Mouse (Mus musculus) heart, embryonic 11.5 days (tissue): ENCODE data around the gene Cyp17a1. TPM values are rescaled to one million over a fixed set of nuclear protein-coding genes. Genes with fewer than 3 reads are reported as not detected.

Experiments
- ATAC-seq: fragments of 200-750 bp; cut with Nextera tagmentation; replicated peaks from 2 replicates; pipeline ENCODE4 v1.8.0; 2017; ENCODE audit warnings: moderate library complexity; ENCODE audit not compliant: insufficient number of reproducible peaks, low FRiP score, low TSS enrichment
- H3K27ac ChIP-seq: fragments of 300-500 bp; sonication (generic); 2 replicates; pipeline ENCODE4 v1.5.1; 2014; ENCODE audit warnings: mild to moderate bottlenecking, low read depth, low read length
- H3K27me3 ChIP-seq: fragments of 300-500 bp; sonication (generic); 2 replicates; pipeline ENCODE4 v1.6.1; 2014; ENCODE audit warnings: mild to moderate bottlenecking, low read length, mixed read lengths; ENCODE audit not compliant: control insufficient read depth, insufficient read depth
- H3K36me3 ChIP-seq: fragments of 300-500 bp; sonication (generic); 2 replicates; pipeline ENCODE4 v1.6.1; 2014; ENCODE audit warnings: mild to moderate bottlenecking, low read length, moderate library complexity, mixed read lengths; ENCODE audit not compliant: control insufficient read depth, insufficient read depth
- H3K4me1 ChIP-seq: fragments of 300-500 bp; sonication (generic); 2 replicates; pipeline ENCODE4 v1.6.1; 2014; ENCODE audit warnings: low read length; ENCODE audit not compliant: control insufficient read depth, insufficient read depth
- H3K4me2 ChIP-seq: fragments of 300-500 bp; sonication (generic); 2 replicates; pipeline ENCODE4 v1.6.1; 2014; ENCODE audit warnings: mild to moderate bottlenecking, moderate library complexity
- H3K4me3 ChIP-seq: fragments of 300-500 bp; sonication (generic); 2 replicates; pipeline ENCODE4 v1.5.1; 2014; ENCODE audit warnings: low read depth, low read length
- H3K9ac ChIP-seq: fragments of 300-500 bp; sonication (generic); 2 replicates; pipeline ENCODE4 v1.6.1; 2014; ENCODE audit warnings: mild to moderate bottlenecking, low read depth, low read length, moderate library complexity
- H3K9me3 ChIP-seq: fragments of 300-500 bp; sonication (generic); replicated peaks from 2 replicates; pipeline ENCODE4 v1.6.1; 2016; ENCODE audit warnings: low read length; ENCODE audit not compliant: control insufficient read depth
- WGBS: fragments of 180-500 bp; shearing (Covaris S2); extraction: QIAGEN DNeasy Blood & Tissue Kit; methylation state at CpG from one replicate; pipeline ENCODE4 v1.1.7; 2014; ENCODE audit not compliant: insufficient replicate concordance; 5-methylcytosine and 5-hydroxymethylcytosine counted together
- polyA plus RNA-seq: library from polyadenylated mRNA; unstranded; fragments of >200 nt; fragmentation: Nextera tagmentation; extraction: Ambion mirVana; gene quantifications from 2 replicates; pipeline ENCODE4 v1.2.1, GENCODE M21; 2014

The Cyp17a1 gene
- polyA plus RNA-seq, 1 experiment from 2014 or later = 1.1 TPM

DNA sequence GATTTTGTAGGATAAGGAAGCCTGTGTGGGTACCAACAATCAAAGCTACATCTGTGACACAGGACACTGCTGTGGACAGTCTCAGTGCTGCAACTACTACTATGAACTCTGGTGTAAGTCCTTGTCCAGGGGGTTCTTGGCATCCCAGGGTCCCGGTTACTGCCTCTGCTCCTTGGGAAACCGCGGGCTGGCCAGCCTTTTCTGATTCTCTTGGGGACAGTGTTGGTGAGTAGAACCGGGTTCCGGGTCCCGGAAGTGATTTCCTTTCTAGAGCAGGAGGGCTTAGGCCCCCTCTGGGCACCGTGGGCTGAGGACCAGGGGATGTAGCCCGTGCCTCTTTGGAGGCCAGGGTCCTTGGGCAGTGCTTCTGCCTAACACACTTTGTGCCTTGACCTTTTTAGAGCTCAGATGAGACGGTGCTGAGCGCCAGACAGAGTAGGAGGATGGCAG lies 28.6 kb downstream of the Cyp17a1 start:
- WGBS = 51% methylated on average over 10 of the region's 10 CpGs
- no peak overlapping the region for H3K4me3 ChIP-seq
- peak overlapping the region; percentile 73 for H3K27ac ChIP-seq
- H3K4me1 ChIP-seq = peaks cover 77% of the 10 kb centered on the region
- no peaks in the 10 kb centered on the region for H3K9me3 ChIP-seq
- peak overlapping the region; percentile 25 for H3K4me2 ChIP-seq
- no peaks in the 10 kb centered on the region for H3K27me3 ChIP-seq
- peaks cover 2% of the 10 kb centered on the region; the same call in 1 of the 2 replicates for H3K36me3 ChIP-seq
- no peak for ATAC-seq
- H3K9ac ChIP-seq = peak overlapping the region; percentile 34; the same call in 1 of the 2 replicates

DNA sequence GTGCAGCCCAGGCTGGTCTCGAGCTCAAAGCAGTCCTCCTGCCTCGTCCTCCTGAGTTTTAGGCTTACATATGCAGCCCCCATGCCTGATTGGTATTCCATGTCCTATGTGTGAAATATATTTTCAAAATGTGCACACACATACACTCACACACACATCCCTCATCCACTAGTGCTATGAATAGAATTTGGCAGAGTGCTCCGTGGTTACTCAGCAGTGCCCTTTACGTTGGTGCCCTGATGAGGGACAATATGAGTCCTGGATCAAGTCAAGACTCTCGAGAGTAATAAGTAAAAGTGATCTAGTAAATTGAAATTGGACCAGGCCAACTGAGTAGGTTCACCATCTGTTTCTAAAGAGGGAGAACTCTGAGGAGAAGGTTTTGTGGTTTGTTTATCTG lies 29.7 kb downstream of the Cyp17a1 start:
- 61% methylated on average over 5 of the region's 5 CpGs for WGBS
- Histone ChIP-seq H3K9me3 (no peaks in the 10 kb centered on the region), H3K36me3 (no peaks in the 10 kb centered on the region; the same call in 1 of the 2 replicates), H3K9ac (no peak overlapping the region), H3K27me3 (no peaks in the 10 kb centered on the region), H3K27ac (peak overlapping the region; percentile 94; the same call in 1 of the 2 replicates), H3K4me1 (peaks cover 87% of the 10 kb centered on the region), H3K4me3 (no peak overlapping the region), H3K4me2 (no peak overlapping the region)
- ATAC-seq = no peak

DNA sequence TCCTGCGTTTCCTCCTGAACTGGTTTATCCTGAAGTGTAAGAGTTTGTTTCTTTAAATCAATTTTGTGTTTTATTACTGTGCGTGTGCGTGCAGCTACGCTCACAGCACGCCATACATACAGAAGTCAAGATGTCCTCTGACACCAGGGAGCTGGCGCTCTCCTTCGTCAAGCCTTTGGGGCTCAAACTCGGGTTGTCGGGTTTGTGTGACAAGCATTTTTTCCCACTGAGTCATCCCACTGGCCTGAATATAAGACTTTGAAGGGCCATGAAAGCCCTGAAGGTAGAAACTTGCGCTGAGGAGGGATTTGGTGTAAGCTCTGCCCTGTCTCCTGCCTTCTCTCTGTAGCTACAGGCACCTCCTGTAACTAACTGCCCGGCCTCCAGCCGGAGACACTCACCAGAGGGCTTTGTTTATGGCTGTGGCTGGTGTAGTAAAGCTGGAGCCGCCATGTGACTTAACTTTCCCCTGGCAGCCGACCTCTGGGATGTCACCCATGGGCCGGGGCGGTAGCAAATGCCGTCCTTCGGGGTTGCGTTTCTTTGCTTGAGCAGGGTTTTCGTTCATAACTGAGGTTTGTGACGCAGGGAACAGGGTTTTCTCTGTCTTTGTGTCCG lies 30.7 kb downstream of the Cyp17a1 start:
- no peak for ATAC-seq
- peaks cover 2% of the 10 kb centered on the region for H3K36me3 ChIP-seq
- peaks cover 89% of the 10 kb centered on the region for H3K4me1 ChIP-seq
- H3K4me2 ChIP-seq = peak overlapping the region; percentile 43
- H3K27ac ChIP-seq = peak overlapping the region; percentile 94
- H3K9ac ChIP-seq = peak overlapping the region; percentile 62
- no peaks in the 10 kb centered on the region for H3K27me3 ChIP-seq
- WGBS = 55% methylated on average over 22 of the region's 22 CpGs
- H3K9me3 ChIP-seq = no peaks in the 10 kb centered on the region
- H3K4me3 ChIP-seq = no peak overlapping the region

DNA sequence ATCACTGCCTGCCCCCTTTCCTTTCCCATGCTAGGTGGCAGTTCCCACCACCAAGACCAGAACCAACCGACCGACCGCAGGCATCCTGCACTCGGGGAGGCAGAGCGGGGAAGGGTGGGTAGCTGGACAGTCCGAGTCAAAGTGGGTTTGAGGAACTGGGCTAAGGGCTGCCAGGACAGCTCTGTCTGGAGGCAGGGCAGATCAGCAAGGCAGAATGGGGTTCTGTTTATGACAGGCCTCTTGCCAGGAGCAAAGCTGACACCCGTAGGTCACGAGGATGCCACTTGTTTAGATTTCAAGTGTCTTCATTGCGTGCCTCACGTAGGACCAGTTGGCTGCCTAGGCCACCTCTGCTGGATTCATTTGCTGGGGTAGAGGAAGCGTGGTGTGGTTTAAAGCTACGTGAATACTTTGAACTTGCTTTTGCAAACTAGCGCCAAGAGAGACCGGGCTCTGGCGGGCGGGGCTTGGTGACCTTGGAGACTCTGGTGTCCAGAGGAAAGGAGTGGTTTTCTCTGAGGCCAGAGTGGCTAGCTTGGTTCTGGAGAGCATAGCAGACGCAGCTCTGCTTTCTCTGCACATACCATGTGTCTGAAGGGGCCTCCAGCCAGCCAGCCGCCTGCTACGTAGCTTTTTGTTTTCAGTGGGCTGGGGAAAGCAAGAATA lies 31.4 kb downstream of the Cyp17a1 start:
- 42% methylated on average over 19 of the region's 19 CpGs for WGBS
- Histone ChIP-seq H3K4me2 (peak overlapping the region; percentile 43), H3K27me3 (no peaks in the 10 kb centered on the region), H3K4me3 (no peak overlapping the region), H3K9me3 (no peaks in the 10 kb centered on the region), H3K4me1 (peaks cover 87% of the 10 kb centered on the region), H3K9ac (peak overlapping the region; percentile 62), H3K27ac (peak overlapping the region; percentile 94), H3K36me3 (peaks cover 2% of the 10 kb centered on the region)
- 0 out of 2 replicates have a peak, but pooled peaks have one; percentile 37 for ATAC-seq

DNA sequence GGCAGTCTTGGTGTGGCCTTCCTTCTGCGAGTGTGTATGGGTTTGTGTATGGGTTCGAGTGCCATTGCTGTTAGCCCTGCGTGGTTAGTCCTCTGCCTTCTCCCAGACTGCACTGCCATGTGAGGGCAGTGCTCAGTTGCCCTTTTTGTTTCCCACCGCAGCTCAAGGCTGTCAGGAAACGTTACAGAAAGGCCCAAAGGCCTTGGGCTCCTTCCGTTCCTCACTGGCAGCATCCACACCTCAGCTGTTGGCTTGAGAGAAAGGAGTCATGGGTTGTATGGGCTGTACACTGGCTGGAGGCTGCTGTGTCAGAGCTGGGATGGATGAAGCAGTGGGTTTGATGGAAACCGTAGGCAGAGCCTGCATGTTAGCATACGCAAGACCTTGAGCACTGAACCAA lies 32.2 kb downstream of the Cyp17a1 start:
- H3K27ac ChIP-seq = peak overlapping the region; percentile 94
- H3K4me1 ChIP-seq = peaks cover 86% of the 10 kb centered on the region
- ATAC-seq = no peak
- no peak overlapping the region for H3K9ac ChIP-seq
- no peaks in the 10 kb centered on the region for H3K9me3 ChIP-seq
- WGBS = 81% methylated on average over 8 of the region's 8 CpGs
- no peak overlapping the region for H3K4me2 ChIP-seq
- no peaks in the 10 kb centered on the region for H3K27me3 ChIP-seq
- H3K36me3 ChIP-seq = peaks cover 2% of the 10 kb centered on the region; the same call in 1 of the 2 replicates
- no peak overlapping the region for H3K4me3 ChIP-seq

DNA sequence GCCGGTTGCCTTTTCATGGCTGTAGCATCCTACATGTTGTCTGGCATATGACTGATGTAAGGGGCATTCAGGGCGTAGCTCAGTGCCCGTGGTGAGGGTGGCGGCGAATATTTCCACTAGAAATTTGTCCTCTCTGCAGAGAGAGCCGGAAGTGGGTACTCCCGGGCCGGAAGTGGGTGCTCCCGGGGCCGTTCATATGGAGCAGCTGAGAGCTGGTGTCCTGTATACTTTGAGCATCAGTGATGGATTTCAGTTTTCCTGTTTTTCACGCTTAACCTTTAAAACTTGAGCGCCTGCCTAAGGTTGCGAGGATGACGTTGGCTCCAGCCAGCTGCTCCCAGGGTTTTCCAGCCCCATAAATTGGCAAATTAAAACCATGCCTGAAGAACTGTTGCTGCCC lies 33.5 kb downstream of the Cyp17a1 start:
- Histone ChIP-seq H3K9ac (no peak overlapping the region), H3K4me1 (peaks cover 83% of the 10 kb centered on the region), H3K27me3 (no peaks in the 10 kb centered on the region), H3K36me3 (peaks cover 2% of the 10 kb centered on the region; the same call in 1 of the 2 replicates), H3K9me3 (no peaks in the 10 kb centered on the region), H3K27ac (peak overlapping the region; percentile 22; the same call in 1 of the 2 replicates), H3K4me2 (no peak overlapping the region), H3K4me3 (no peak overlapping the region)
- no peak for ATAC-seq
- WGBS = 84% methylated on average over 14 of the region's 14 CpGs

DNA sequence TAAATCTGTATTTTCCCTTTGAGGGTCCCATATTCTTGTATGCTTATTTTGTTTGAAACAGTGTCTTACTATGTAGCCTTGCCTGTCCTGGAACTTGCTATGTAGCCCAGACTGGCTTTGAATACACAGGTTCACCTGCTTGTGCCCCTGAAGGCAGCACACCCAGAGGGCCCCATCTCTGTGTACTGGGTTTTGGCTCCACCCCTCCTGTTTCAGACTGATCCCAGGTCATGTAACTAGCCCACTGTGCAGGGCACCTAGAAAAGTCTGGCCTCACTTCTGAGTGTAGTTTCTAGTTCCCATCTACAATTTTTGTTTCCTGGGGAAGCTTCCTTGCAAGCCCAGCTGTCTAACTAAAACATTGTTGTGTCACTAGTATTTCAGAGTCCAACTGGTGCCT lies 33.9 kb downstream of the Cyp17a1 start:
- Histone ChIP-seq H3K9me3 (no peaks in the 10 kb centered on the region), H3K4me1 (peaks cover 81% of the 10 kb centered on the region), H3K27ac (peak overlapping the region; percentile 22; the same call in 1 of the 2 replicates), H3K9ac (no peak overlapping the region), H3K4me2 (no peak overlapping the region), H3K27me3 (no peaks in the 10 kb centered on the region), H3K36me3 (peaks cover 2% of the 10 kb centered on the region; the same call in 1 of the 2 replicates), H3K4me3 (no peak overlapping the region)
- no peak for ATAC-seq

DNA sequence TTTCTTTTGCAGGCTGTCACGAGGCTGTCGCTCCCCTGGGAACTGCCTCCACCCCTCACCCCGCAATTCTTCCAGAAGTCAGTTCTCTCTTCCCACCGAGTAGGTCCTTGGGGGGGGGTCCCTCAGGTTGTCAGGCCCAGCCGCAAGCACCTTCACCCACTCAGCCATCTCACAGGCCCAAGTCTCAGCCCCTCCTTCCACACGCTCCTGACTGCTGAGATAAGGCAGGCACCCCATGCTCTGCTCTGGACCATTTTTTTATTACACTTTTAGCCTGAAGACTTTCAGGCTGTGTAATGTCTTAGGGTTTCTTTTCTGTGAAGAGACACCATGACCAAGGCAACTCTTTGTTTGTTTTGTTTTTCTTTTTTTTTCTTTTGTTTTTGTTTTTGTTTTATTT lies 35.4 kb downstream of the Cyp17a1 start:
- H3K27me3 ChIP-seq = no peaks in the 10 kb centered on the region
- no peak overlapping the region for H3K4me2 ChIP-seq
- H3K36me3 ChIP-seq = peaks cover 5% of the 10 kb centered on the region; the same call in 1 of the 2 replicates
- no peak overlapping the region for H3K27ac ChIP-seq
- no peaks in the 10 kb centered on the region for H3K9me3 ChIP-seq
- H3K9ac ChIP-seq = no peak overlapping the region
- H3K4me1 ChIP-seq = peaks cover 75% of the 10 kb centered on the region
- ATAC-seq = no peak
- H3K4me3 ChIP-seq = no peak overlapping the region
- 62% methylated on average over 6 of the region's 6 CpGs for WGBS
